25 mouse cellular contexts compared by ENCODE assay signal in genomic region chr3:16071906-16072305, GRCm38 (mm10).
"Had no signal": no experiment of that assay in that cellular context is flagged by ENCODE, and none has a peak within 500 bp of the region (broad histone marks: within the 10 kb centered on the region; RNA-seq: fewer than 3 reads in every experiment).

No protein-coding gene starts in this region.

- H3K27me3 ChIP-seq: heart, embryonic 12.5 days; hindbrain, embryonic 12.5 days; intestine, embryonic 15.5 days; limb, embryonic 12.5 days had no signal

- H3K9ac ChIP-seq: heart, embryonic 12.5 days; hindbrain, embryonic 12.5 days; hindbrain, embryonic 14.5 days; intestine, embryonic 15.5 days; limb, embryonic 12.5 days had no signal

- H3K27ac ChIP-seq: heart, embryonic 10.5 days; hindbrain, embryonic 10.5 days; hindbrain, embryonic 12.5 days; hindbrain, embryonic 14.5 days; intestine, embryonic 15.5 days; layer of hippocampus, adult 2 months; left cerebral cortex, adult 2 months; limb, embryonic 10.5 days; limb, embryonic 12.5 days had no signal

- H3K4me3 ChIP-seq: heart, embryonic 10.5 days; heart, embryonic 12.5 days; hindbrain, embryonic 10.5 days; hindbrain, embryonic 12.5 days; intestine, embryonic 15.5 days; layer of hippocampus, adult 2 months; left cerebral cortex, adult 2 months; limb, embryonic 10.5 days; limb, embryonic 12.5 days had no signal

- H3K4me1 ChIP-seq: heart, embryonic 10.5 days; heart, embryonic 12.5 days; hindbrain, embryonic 10.5 days; hindbrain, embryonic 12.5 days; intestine, embryonic 15.5 days; limb, embryonic 10.5 days; limb, embryonic 12.5 days had no signal

- H3K9me3 ChIP-seq: heart, embryonic 10.5 days; hindbrain, embryonic 12.5 days; intestine, embryonic 15.5 days; limb, embryonic 10.5 days; limb, embryonic 12.5 days had no signal

- ATAC-seq: hindbrain, embryonic 16.5 days; inflammation-experienced regulatory T-cells, adult 6 months; intestine, embryonic 15.5 days; intestine, postnatal 0 days had no signal

- H3K36me3 ChIP-seq: heart, embryonic 10.5 days; heart, embryonic 12.5 days; hindbrain, embryonic 10.5 days; hindbrain, embryonic 12.5 days; intestine, embryonic 15.5 days; limb, embryonic 10.5 days; limb, embryonic 12.5 days had no signal

- DNase-seq: gastrocnemius, postnatal 14 days; gastrocnemius, postnatal 36 days; heart, adult 18-20 months; heart, postnatal 14 days; heart, postnatal 4 days; kidney, adult 18-20 months; kidney, adult 8-10 months; kidney, postnatal 10 days; kidney, postnatal 25 days; kidney, postnatal 4 days; liver had no signal

- H3K4me2 ChIP-seq: heart, embryonic 12.5 days; hindbrain, embryonic 12.5 days; hindbrain, embryonic 14.5 days; intestine, embryonic 15.5 days; limb, embryonic 12.5 days; liver, embryonic 11.5 days had no signal
